Mouse (Mus musculus) cerebellum, adult 2 months (tissue): ENCODE data around the gene B4galt3.

ENCODE experiments used
- CTCF ChIP-seq: fragments of 200-500 bp; IDR thresholded peaks from 2 replicates; pipeline ENCODE4 v1.5.1; 2011; ENCODE audit warnings: low read depth, mild to moderate bottlenecking, control low read depth, low read length, moderate library complexity, borderline replicate concordance; ENCODE audit not compliant: insufficient read depth
- POLR2A ChIP-seq: fragments of 200-500 bp; IDR thresholded peaks from 2 replicates; pipeline ENCODE4 v1.6.1; 2011; ENCODE audit warnings: low read length, control low read depth, borderline replicate concordance; ENCODE audit not compliant: insufficient read depth

DNA sequence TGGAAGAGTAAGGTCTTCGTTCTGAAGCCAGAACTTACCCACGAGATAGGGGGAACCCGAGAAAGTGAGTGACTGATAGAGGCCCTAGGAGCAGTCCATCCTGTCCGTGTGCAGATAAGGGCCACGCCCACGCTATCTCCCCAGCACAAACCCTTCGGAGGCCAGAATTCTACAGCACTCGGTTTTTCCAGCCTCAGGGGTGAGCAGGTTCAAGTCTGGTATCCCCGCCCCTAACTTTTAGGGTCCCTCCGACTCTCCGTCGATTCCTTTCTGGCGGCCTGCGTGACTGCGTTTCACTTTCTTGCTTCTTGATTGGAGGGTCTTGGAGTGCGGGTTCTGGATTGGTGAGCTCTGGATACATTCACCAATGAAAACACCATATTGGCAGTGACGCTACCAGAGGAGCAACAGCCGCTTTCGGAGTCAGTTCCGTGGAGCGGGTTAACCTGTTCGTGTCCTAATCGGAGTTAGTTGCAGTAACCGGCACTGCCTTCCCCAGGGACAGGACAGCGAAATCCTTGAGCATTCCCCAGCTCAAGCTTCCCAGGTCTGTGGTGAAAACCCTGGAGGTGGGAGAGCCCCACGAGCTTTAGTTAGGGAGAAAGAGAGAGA is 10.9 kb downstream of the B4galt3 start, which contains the start of gene Ppox:
- TF ChIP-seq CTCF (no peak), POLR2A (peak; percentile 9; the same call in 1 of the 2 replicates)
